Comparison of ENCODE assay signal across 8 mouse cellular contexts in genomic region chr7:44427666-44428065, GRCm38 (mm10). TPM values are rescaled to one million over a fixed set of nuclear protein-coding genes. Genes with fewer than 3 reads are reported as not detected.
DNase-seq lines count a peak whose midpoint lies in the region; ATAC-seq lines count a peak whose summit lies in the region.
"Had no signal": no experiment of that assay in that cellular context is flagged by ENCODE, and none has a peak within 500 bp of the region (broad histone marks: within the 10 kb centered on the region; RNA-seq: fewer than 3 reads in every experiment).

No protein-coding gene starts in this region.

- H3K27me3 ChIP-seq in neural tube, embryonic 12.5 days (replicated peaks), result peaks cover 8% of the 10 kb centered on the region
- no peaks in the 10 kb centered on the region; the same call in 1 of the 2 replicates for H3K27me3 ChIP-seq in forebrain, embryonic 13.5 days
- peaks cover 71% of the 10 kb centered on the region for H3K27me3 ChIP-seq in limb, embryonic 10.5 days (ENCODE audit: low read depth, poor library complexity, severe bottlenecking)
- peaks cover 51% of the 10 kb centered on the region for H3K27me3 ChIP-seq in stomach, embryonic 15.5 days (replicated peaks)

- peak overlapping the region; percentile 70 for H3K4me3 ChIP-seq in neural tube, embryonic 12.5 days
- peak overlapping the region; percentile 82 for H3K4me3 ChIP-seq in forebrain, embryonic 13.5 days
- H3K4me3 ChIP-seq in limb, embryonic 10.5 days, result peak overlapping the region; percentile 72
- H3K4me3 ChIP-seq in stomach, embryonic 15.5 days (replicated peaks), result peak overlapping the region; percentile 49

- no peaks in the 10 kb centered on the region for H3K9me3 ChIP-seq in neural tube, embryonic 12.5 days
- H3K9me3 ChIP-seq in forebrain, embryonic 13.5 days (replicated peaks), result no peaks in the 10 kb centered on the region
- no peaks in the 10 kb centered on the region for H3K9me3 ChIP-seq in limb, embryonic 10.5 days (replicated peaks)
- H3K9me3 ChIP-seq in stomach, embryonic 15.5 days, result no peaks in the 10 kb centered on the region

- peaks cover 44% of the 10 kb centered on the region for H3K4me1 ChIP-seq in neural tube, embryonic 12.5 days
- peaks cover 48% of the 10 kb centered on the region for H3K4me1 ChIP-seq in forebrain, embryonic 13.5 days
- peaks cover 29% of the 10 kb centered on the region for H3K4me1 ChIP-seq in limb, embryonic 10.5 days
- H3K4me1 ChIP-seq in stomach, embryonic 15.5 days, result peaks cover 8% of the 10 kb centered on the region; the same call in 1 of the 2 replicates

- peak overlapping the region; percentile 97 for H3K27ac ChIP-seq in neural tube, embryonic 12.5 days
- peak overlapping the region; percentile 99 for H3K27ac ChIP-seq in forebrain, embryonic 13.5 days
- no peak overlapping the region; the same call in 1 of the 2 replicates for H3K27ac ChIP-seq in limb, embryonic 10.5 days
- no peak overlapping the region for H3K27ac ChIP-seq in stomach, embryonic 15.5 days

- H3K36me3 ChIP-seq in neural tube, embryonic 12.5 days, result no peaks in the 10 kb centered on the region
- H3K36me3 ChIP-seq in forebrain, embryonic 13.5 days (ENCODE audit: poor library complexity, severe bottlenecking), result no peaks in the 10 kb centered on the region
- no peaks in the 10 kb centered on the region for H3K36me3 ChIP-seq in limb, embryonic 10.5 days
- no peaks in the 10 kb centered on the region for H3K36me3 ChIP-seq in stomach, embryonic 15.5 days

- intact Hi-C loops in gastrocnemius, postnatal 36 days (cut with DNase I), result no loop called here

- DNase-seq in neural tube, embryonic 10.5 days (ENCODE audit: extremely low spot score, low spot score), result no peak
- no peak for DNase-seq in limb, embryonic 10.5 days (ENCODE audit: low spot score)
- no peak for DNase-seq in gastrocnemius, postnatal 36 days
- no peak for DNase-seq in retina, embryonic 14.5 days (ENCODE audit: low spot score)
- DNase-seq: right cerebral cortex, adult 18-20 months had no signal

- 5% methylated on average over 8 of the region's 8 CpGs for WGBS in neural tube, embryonic 12.5 days
- 8% methylated on average over 8 of the region's 8 CpGs for WGBS in forebrain, embryonic 13.5 days
- WGBS in limb, embryonic 10.5 days, result 5% methylated on average over 8 of the region's 8 CpGs
- WGBS in stomach, embryonic 15.5 days, result 9% methylated on average over 8 of the region's 8 CpGs

- peak; percentile 17; the same call in 1 of the 2 replicates for ATAC-seq in neural tube, embryonic 12.5 days (ENCODE audit: low FRiP score, low read depth)
- ATAC-seq in forebrain, embryonic 13.5 days, result peak; percentile 0; the same call in 1 of the 2 replicates
- ATAC-seq in stomach, embryonic 15.5 days (ENCODE audit: insufficient read depth, low FRiP score, low read depth), result no peak

- peak overlapping the region; percentile 95 for H3K9ac ChIP-seq in neural tube, embryonic 12.5 days
- peak overlapping the region; percentile 59 for H3K9ac ChIP-seq in forebrain, embryonic 13.5 days
- no peak overlapping the region for H3K9ac ChIP-seq in stomach, embryonic 15.5 days

- H3K4me2 ChIP-seq in neural tube, embryonic 12.5 days (replicated peaks), result peak overlapping the region; percentile 88
- peak overlapping the region; percentile 58 for H3K4me2 ChIP-seq in forebrain, embryonic 13.5 days
- peak overlapping the region; percentile 45 for H3K4me2 ChIP-seq in stomach, embryonic 15.5 days

RNA-seq across cellular contexts. Expression of gene Lrrc4b, which starts 1.2 kb away (rescaled TPM):
- polyA plus RNA-seq in neural tube, embryonic 12.5 days (2016; fragmentation: Nextera tagmentation; extraction: Ambion mirVana), result 10.4 and 12.6 TPM in 2 replicates
- polyA plus RNA-seq in forebrain, embryonic 13.5 days (2015; fragmentation: Nextera tagmentation; extraction: Ambion mirVana), result 11.6 and 12.6 TPM in 2 replicates
- polyA plus RNA-seq in limb, embryonic 10.5 days (2016; fragmentation: Nextera tagmentation; extraction: Ambion mirVana), result 0.06 and 0.21 TPM in 2 replicates
- 0.70 and 0.81 TPM in 2 replicates for polyA plus RNA-seq in stomach, embryonic 15.5 days (2015; fragmentation: Nextera tagmentation; extraction: Ambion mirVana)
- under 1 TPM in 1 of 2 experiments, not detected in 1; 0.20 TPM for total RNA-seq in gastrocnemius, postnatal 36 days (2021)

RNA-seq across cellular contexts. Expression of gene Aspdh, which starts 37.5 kb away (rescaled TPM):
- polyA plus RNA-seq in neural tube, embryonic 12.5 days (2016; fragmentation: Nextera tagmentation; extraction: Ambion mirVana), result 1.3 and 3.8 TPM in 2 replicates
- polyA plus RNA-seq in forebrain, embryonic 13.5 days (2015; fragmentation: Nextera tagmentation; extraction: Ambion mirVana), result 3.8 and 4.0 TPM in 2 replicates
- not detected in 2 replicates for polyA plus RNA-seq in limb, embryonic 10.5 days (2016; fragmentation: Nextera tagmentation; extraction: Ambion mirVana)
- polyA plus RNA-seq in stomach, embryonic 15.5 days (2015; fragmentation: Nextera tagmentation; extraction: Ambion mirVana), result 0.94 and 1.7 TPM in 2 replicates
- not detected for total RNA-seq in gastrocnemius, postnatal 36 days (2021)

RNA-seq across cellular contexts. Expression of gene Josd2, which starts 40.1 kb away (rescaled TPM):
- 61.5 and 61.7 TPM in 2 replicates for polyA plus RNA-seq in neural tube, embryonic 12.5 days (2016; fragmentation: Nextera tagmentation; extraction: Ambion mirVana)
- polyA plus RNA-seq in forebrain, embryonic 13.5 days (2015; fragmentation: Nextera tagmentation; extraction: Ambion mirVana), result 49.0 and 56.1 TPM in 2 replicates
- polyA plus RNA-seq in limb, embryonic 10.5 days (2016; fragmentation: Nextera tagmentation; extraction: Ambion mirVana), result 72.6 and 73.3 TPM in 2 replicates
- polyA plus RNA-seq in stomach, embryonic 15.5 days (2015; fragmentation: Nextera tagmentation; extraction: Ambion mirVana), result 91.3 and 105 TPM in 2 replicates
- total RNA-seq in gastrocnemius, postnatal 36 days (2021), result 10 to 100 TPM; 48.7 to 49.2 TPM

RNA-seq across cellular contexts. Expression of gene 1700008O03Rik, which starts 42.0 kb away (rescaled TPM):
- polyA plus RNA-seq in neural tube, embryonic 12.5 days (2016; fragmentation: Nextera tagmentation; extraction: Ambion mirVana), result 1.0 and 1.1 TPM in 2 replicates
- 0.59 and 1.1 TPM in 2 replicates for polyA plus RNA-seq in forebrain, embryonic 13.5 days (2015; fragmentation: Nextera tagmentation; extraction: Ambion mirVana)
- polyA plus RNA-seq in limb, embryonic 10.5 days (2016; fragmentation: Nextera tagmentation; extraction: Ambion mirVana), result 0.50 and 0.68 TPM in 2 replicates
- polyA plus RNA-seq in stomach, embryonic 15.5 days (2015; fragmentation: Nextera tagmentation; extraction: Ambion mirVana), result 0.80 and 1.2 TPM in 2 replicates
- not detected for total RNA-seq in gastrocnemius, postnatal 36 days (2021)

RNA-seq across cellular contexts. Expression of gene Syt3, which starts 43.8 kb away (rescaled TPM):
- 10.0 and 10.2 TPM in 2 replicates for polyA plus RNA-seq in neural tube, embryonic 12.5 days (2016; fragmentation: Nextera tagmentation; extraction: Ambion mirVana)
- polyA plus RNA-seq in forebrain, embryonic 13.5 days (2015; fragmentation: Nextera tagmentation; extraction: Ambion mirVana), result 10.1 and 10.6 TPM in 2 replicates
- polyA plus RNA-seq in limb, embryonic 10.5 days (2016; fragmentation: Nextera tagmentation; extraction: Ambion mirVana), result 1.1 and 1.9 TPM in 2 replicates
- polyA plus RNA-seq in stomach, embryonic 15.5 days (2015; fragmentation: Nextera tagmentation; extraction: Ambion mirVana), result 1.6 and 1.7 TPM in 2 replicates
- 1 to 10 TPM; 1.6 to 2.1 TPM for total RNA-seq in gastrocnemius, postnatal 36 days (2021)

Comparison
In these comparisons a context has a peak if more than half of its experiments do, and no peak if none do; other contexts are left out.
1. H3K27ac ChIP-seq: peak in neural tube, embryonic 12.5 days (single experiment) and forebrain, embryonic 13.5 days (single experiment); none in limb, embryonic 10.5 days (single experiment) and stomach, embryonic 15.5 days (single experiment).
2. Peak in every context shown above with its lines, with median percentiles within 50 percentile points of each other: H3K4me2 ChIP-seq and H3K4me3 ChIP-seq.